9 mouse cellular contexts compared by ENCODE assay signal in the genomic region with DNA sequence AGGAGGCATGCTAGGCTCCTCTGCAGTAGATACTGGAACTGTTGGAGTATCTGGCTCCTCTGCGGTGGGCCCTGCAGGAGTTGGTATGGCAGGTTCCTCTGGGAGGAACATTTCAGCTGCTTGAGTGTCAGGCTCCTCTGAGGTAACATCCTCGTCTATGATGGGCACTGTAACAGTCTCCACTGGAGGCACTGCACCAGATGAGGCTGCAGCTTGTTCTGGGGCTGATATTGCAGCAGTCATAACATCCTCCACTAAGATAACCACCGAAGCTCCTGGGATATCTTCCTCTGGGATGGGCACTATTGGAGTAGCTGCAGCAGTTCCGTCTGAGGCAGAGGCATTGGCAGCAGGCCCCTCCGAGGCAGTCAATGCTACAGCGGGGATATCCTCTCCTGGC.
DNase-seq lines count a peak whose midpoint lies in the region; ATAC-seq and TF ChIP-seq lines count a peak whose summit lies in the region.
"Had no signal": no experiment of that assay in that cellular context is flagged by ENCODE, and none has a peak within 500 bp of the region (broad histone marks: within the 10 kb centered on the region; RNA-seq: fewer than 3 reads in every experiment).

No protein-coding gene starts in this region.

- no peaks in the 10 kb centered on the region for H3K36me3 ChIP-seq in neural tube, embryonic 11.5 days (ENCODE audit: control insufficient read depth, insufficient read depth, low read length)
- no peaks in the 10 kb centered on the region for H3K36me3 ChIP-seq in liver, postnatal 0 days (replicated peaks; ENCODE audit: insufficient read depth, low read length)
- H3K36me3 ChIP-seq in stomach, postnatal 0 days (ENCODE audit: control insufficient read depth, insufficient read depth, low read length): no peaks in the 10 kb centered on the region

- TF ChIP-seq POLR2A in cerebellum, adult 2 months (IDR thresholded peaks at IDR 0.05; ENCODE audit: borderline replicate concordance, insufficient read depth, low read length): no peak

- no peak for TF ChIP-seq EP300 in liver, postnatal 0 days (IDR thresholded peaks at IDR 0.05; ENCODE audit: low read depth)
- no peak for TF ChIP-seq EP300 in stomach, postnatal 0 days (optimal IDR thresholded peaks at IDR 0.05)

- H3K27ac ChIP-seq in cerebellum, adult 2 months (ENCODE audit: insufficient read depth, low read length): 0 out of 2 replicates have a peak overlapping the region, but pooled peaks have one; percentile 11
- H3K27ac ChIP-seq in neural tube, embryonic 11.5 days (ENCODE audit: low read depth, low read length): no peak overlapping the region
- no peak overlapping the region for H3K27ac ChIP-seq in liver, postnatal 0 days (ENCODE audit: low read depth)
- H3K27ac ChIP-seq in stomach, postnatal 0 days (replicated peaks): no peak overlapping the region

- peak overlapping the region; percentile 25 for H3K4me2 ChIP-seq in neural tube, embryonic 11.5 days (ENCODE audit: low read depth)
- H3K4me2 ChIP-seq in liver, postnatal 0 days (ENCODE audit: low read depth, low read length): no peak overlapping the region
- H3K4me2 ChIP-seq in stomach, postnatal 0 days (replicated peaks; ENCODE audit: low read depth): peak overlapping the region; percentile 37

- no peak overlapping the region for H3K4me3 ChIP-seq in cerebellum, adult 2 months (replicated peaks; ENCODE audit: insufficient read depth, low read depth, low read length)
- H3K4me3 ChIP-seq in neural tube, embryonic 11.5 days (ENCODE audit: low read depth, low read length): no peak overlapping the region
- no peak overlapping the region for H3K4me3 ChIP-seq in liver, postnatal 0 days (ENCODE audit: low read depth, low read length)
- no peak overlapping the region for H3K4me3 ChIP-seq in stomach, postnatal 0 days (ENCODE audit: low read depth, low read length)
- H3K4me3 ChIP-seq: erythroblast, embryonic 14.5 days had no signal

- TF ChIP-seq CTCF in cerebellum, adult 2 months (IDR thresholded peaks at IDR 0.05; ENCODE audit: borderline replicate concordance, insufficient read depth, low read depth, low read length): no peak
- 0 out of 2 replicates have a peak, but pooled peaks have one; percentile 11 for TF ChIP-seq CTCF in liver, postnatal 0 days (IDR thresholded peaks at IDR 0.05; ENCODE audit: low read depth)
- peak; percentile 28; the same call in 1 of the 2 replicates for TF ChIP-seq CTCF in stomach, postnatal 0 days (IDR thresholded peaks at IDR 0.05; ENCODE audit: low read depth)

- 35% methylated on average over 6 of the region's 6 CpGs for WGBS in cerebellum, adult 2 months
- WGBS in neural tube, embryonic 11.5 days: 79% methylated on average over 6 of the region's 6 CpGs
- WGBS in liver, postnatal 0 days (ENCODE audit: insufficient replicate concordance): 61% methylated on average over 6 of the region's 6 CpGs
- 66% methylated on average over 6 of the region's 6 CpGs for WGBS in stomach, postnatal 0 days

- ATAC-seq in cerebellum, adult (ENCODE audit: insufficient number of reproducible peaks, low FRiP score, low TSS enrichment): no peak
- no peak for ATAC-seq in neural tube, embryonic 11.5 days (ENCODE audit: insufficient read depth, low FRiP score, low TSS enrichment)
- ATAC-seq in liver, postnatal 0 days: no peak
- ATAC-seq in stomach, postnatal 0 days (ENCODE audit: low FRiP score, low TSS enrichment): no peak

- H3K9me3 ChIP-seq in neural tube, embryonic 11.5 days (ENCODE audit: control insufficient read depth, low read length): no peaks in the 10 kb centered on the region
- no peaks in the 10 kb centered on the region for H3K9me3 ChIP-seq in liver, postnatal 0 days (ENCODE audit: low read length)
- H3K9me3 ChIP-seq in stomach, postnatal 0 days (ENCODE audit: control insufficient read depth, low read length): no peaks in the 10 kb centered on the region

- H3K9ac ChIP-seq in neural tube, embryonic 11.5 days (ENCODE audit: low read length): no peak overlapping the region; the same call in 1 of the 2 replicates
- H3K9ac ChIP-seq in liver, postnatal 0 days (replicated peaks): no peak overlapping the region
- H3K9ac ChIP-seq in stomach, postnatal 0 days (ENCODE audit: low read length): no peak overlapping the region

- no peaks in the 10 kb centered on the region for H3K27me3 ChIP-seq in cerebellum, adult 2 months (ENCODE audit: control insufficient read depth, insufficient read depth, low read length)
- no peaks in the 10 kb centered on the region for H3K27me3 ChIP-seq in neural tube, embryonic 11.5 days (ENCODE audit: control insufficient read depth, insufficient read depth, low read length)
- H3K27me3 ChIP-seq in liver, postnatal 0 days (ENCODE audit: insufficient read depth, low read length): no peaks in the 10 kb centered on the region
- H3K27me3 ChIP-seq in stomach, postnatal 0 days (ENCODE audit: control insufficient read depth, insufficient read depth, low read length): no peaks in the 10 kb centered on the region

- H3K4me1 ChIP-seq in cerebellum, adult 2 months (ENCODE audit: control insufficient read depth, insufficient read depth, low read length): peaks cover 12% of the 10 kb centered on the region
- H3K4me1 ChIP-seq in neural tube, embryonic 11.5 days (ENCODE audit: control insufficient read depth, insufficient read depth, low read length): peaks cover 45% of the 10 kb centered on the region
- H3K4me1 ChIP-seq in liver, postnatal 0 days (ENCODE audit: insufficient read depth): peaks cover 21% of the 10 kb centered on the region
- peaks cover 9% of the 10 kb centered on the region; the same call in 1 of the 2 replicates for H3K4me1 ChIP-seq in stomach, postnatal 0 days (replicated peaks; ENCODE audit: control insufficient read depth, insufficient read depth)

- no peak for DNase-seq in cerebellum, adult 2 months
- no peak for DNase-seq in neural tube, embryonic 11.5 days (ENCODE audit: low spot score)
- DNase-seq in neural tube, embryonic 10.5 days (ENCODE audit: extremely low spot score, low spot score): no peak
- DNase-seq in liver, postnatal 0 days: no peak
- DNase-seq in stomach, postnatal 0 days (ENCODE audit: low spot score): no peak
- no peak for DNase-seq in thymus, postnatal 36 days
- DNase-seq in right cerebral cortex, adult 18-20 months: no peak
